Comparison of ENCODE assay signal across 8 mouse cellular contexts in genomic region chr16:4597296-4597695, GRCm38 (mm10). TPM values are rescaled to one million over a fixed set of nuclear protein-coding genes. Genes with fewer than 3 reads are reported as not detected.
DNase-seq lines count a peak whose midpoint lies in the region; ATAC-seq and TF ChIP-seq lines count a peak whose summit lies in the region.

No protein-coding gene starts in this region.

- H3K4me3 ChIP-seq in forebrain, embryonic 16.5 days (replicated peaks; ENCODE audit: low read length), result no peak overlapping the region
- H3K4me3 ChIP-seq in kidney, postnatal 0 days (replicated peaks; ENCODE audit: low read depth, low read length), result 0 out of 2 replicates have a peak overlapping the region, but pooled peaks have one; percentile 3
- H3K4me3 ChIP-seq in neural tube, embryonic 12.5 days, result peak overlapping the region; percentile 89

- no peaks in the 10 kb centered on the region for H3K36me3 ChIP-seq in forebrain, embryonic 16.5 days (ENCODE audit: control insufficient read depth, insufficient read depth)
- H3K36me3 ChIP-seq in kidney, postnatal 0 days (ENCODE audit: insufficient read depth, low read length), result no peaks in the 10 kb centered on the region
- H3K36me3 ChIP-seq in neural tube, embryonic 12.5 days, result no peaks in the 10 kb centered on the region

- no peaks in the 10 kb centered on the region for H3K9me3 ChIP-seq in forebrain, embryonic 16.5 days (ENCODE audit: control insufficient read depth, low read length)
- no peaks in the 10 kb centered on the region for H3K9me3 ChIP-seq in kidney, postnatal 0 days (replicated peaks; ENCODE audit: low read length)
- H3K9me3 ChIP-seq in neural tube, embryonic 12.5 days, result no peaks in the 10 kb centered on the region

- no peak for ATAC-seq in forebrain, embryonic 16.5 days
- ATAC-seq in kidney, postnatal 0 days (replicated peaks; ENCODE audit: low FRiP score, low read depth), result no peak
- no peak for ATAC-seq in neural tube, embryonic 12.5 days (ENCODE audit: low FRiP score, low read depth)

- H3K27ac ChIP-seq in forebrain, embryonic 16.5 days (ENCODE audit: low read length), result 0 out of 2 replicates have a peak overlapping the region, but pooled peaks have one; percentile 45
- peak overlapping the region; percentile 31; the same call in 1 of the 2 replicates for H3K27ac ChIP-seq in kidney, postnatal 0 days
- 0 out of 2 replicates have a peak overlapping the region, but pooled peaks have one; percentile 43 for H3K27ac ChIP-seq in neural tube, embryonic 12.5 days

- peak; percentile 18 for DNase-seq in kidney, adult 18-20 months
- DNase-seq in kidney, postnatal 10 days, result no peak
- no peak for DNase-seq in kidney, postnatal 0 days (ENCODE audit: low spot score)
- DNase-seq in ovary, postnatal 36 days (ENCODE audit: low spot score), result no peak
- no peak for DNase-seq in cerebellum, postnatal 14 days
- no peak for DNase-seq in urinary bladder, adult 2 months (ENCODE audit: low spot score)

- WGBS in forebrain, embryonic 16.5 days, result 52% methylated on average over 7 of the region's 7 CpGs
- WGBS in kidney, postnatal 0 days, result 55% methylated on average over 7 of the region's 7 CpGs
- 50% methylated on average over 7 of the region's 7 CpGs for WGBS in neural tube, embryonic 12.5 days

- H3K4me1 ChIP-seq in forebrain, embryonic 16.5 days (replicated peaks; ENCODE audit: control insufficient read depth, insufficient read depth, low read length), result peaks cover 61% of the 10 kb centered on the region
- H3K4me1 ChIP-seq in kidney, postnatal 0 days (replicated peaks; ENCODE audit: insufficient read depth, low read length), result peaks cover 70% of the 10 kb centered on the region
- H3K4me1 ChIP-seq in neural tube, embryonic 12.5 days, result peaks cover 84% of the 10 kb centered on the region

- no peaks in the 10 kb centered on the region for H3K27me3 ChIP-seq in forebrain, embryonic 16.5 days (replicated peaks; ENCODE audit: control insufficient read depth, insufficient read depth, low read length)
- no peaks in the 10 kb centered on the region for H3K27me3 ChIP-seq in kidney, postnatal 0 days (ENCODE audit: insufficient read depth, low read length)
- H3K27me3 ChIP-seq in neural tube, embryonic 12.5 days (replicated peaks), result no peaks in the 10 kb centered on the region

- peak overlapping the region; percentile 91; the same call in 1 of the 2 replicates for H3K4me2 ChIP-seq in forebrain, embryonic 16.5 days (ENCODE audit: low read length)
- H3K4me2 ChIP-seq in kidney, postnatal 0 days (ENCODE audit: low read length), result peak overlapping the region; percentile 68
- H3K4me2 ChIP-seq in neural tube, embryonic 12.5 days (replicated peaks), result peak overlapping the region; percentile 98

- TF ChIP-seq CTCF in kidney, postnatal 0 days (IDR thresholded peaks at IDR 0.05; ENCODE audit: low read depth), result no peak

- 0 out of 2 replicates have a peak overlapping the region, but pooled peaks have one; percentile 20 for H3K9ac ChIP-seq in forebrain, embryonic 16.5 days (replicated peaks; ENCODE audit: low read depth, low read length)
- H3K9ac ChIP-seq in kidney, postnatal 0 days (ENCODE audit: low read depth, low read length), result 0 out of 2 replicates have a peak overlapping the region, but pooled peaks have one; percentile 97
- peak overlapping the region; percentile 29; the same call in 1 of the 2 replicates for H3K9ac ChIP-seq in neural tube, embryonic 12.5 days

RNA-seq across cellular contexts. Expression of gene Glis2, which starts 2.8 kb away (rescaled TPM):
- polyA plus RNA-seq in forebrain, embryonic 16.5 days (2015; fragmentation: Nextera tagmentation; extraction: Ambion mirVana), result 10.8 and 12.1 TPM in 2 replicates
- 74.6 and 78.8 TPM in 2 replicates for polyA plus RNA-seq in kidney, postnatal 0 days (2015; fragmentation: Nextera tagmentation; extraction: Ambion mirVana)
- 36.5 and 36.7 TPM in 2 replicates for polyA plus RNA-seq in neural tube, embryonic 12.5 days (2016; fragmentation: Nextera tagmentation; extraction: Ambion mirVana)
- 40.3 and 43.3 TPM in 2 replicates for polyA plus RNA-seq in urinary bladder, adult 2 months (2012; rRNA removed)

RNA-seq across cellular contexts. Expression of gene Pam16, which starts 27.5 kb away (rescaled TPM):
- polyA plus RNA-seq in forebrain, embryonic 16.5 days (2015; fragmentation: Nextera tagmentation; extraction: Ambion mirVana), result 132 and 157 TPM in 2 replicates
- polyA plus RNA-seq in kidney, postnatal 0 days (2015; fragmentation: Nextera tagmentation; extraction: Ambion mirVana), result 105 and 106 TPM in 2 replicates
- polyA plus RNA-seq in neural tube, embryonic 12.5 days (2016; fragmentation: Nextera tagmentation; extraction: Ambion mirVana), result 121 and 143 TPM in 2 replicates
- 57.5 and 64.8 TPM in 2 replicates for polyA plus RNA-seq in urinary bladder, adult 2 months (2012; rRNA removed)

RNA-seq across cellular contexts. Expression of gene Tfap4, which starts 37.6 kb away (rescaled TPM):
- 13.2 and 14.9 TPM in 2 replicates for polyA plus RNA-seq in forebrain, embryonic 16.5 days (2015; fragmentation: Nextera tagmentation; extraction: Ambion mirVana)
- polyA plus RNA-seq in kidney, postnatal 0 days (2015; fragmentation: Nextera tagmentation; extraction: Ambion mirVana), result 17.2 and 19.6 TPM in 2 replicates
- polyA plus RNA-seq in neural tube, embryonic 12.5 days (2016; fragmentation: Nextera tagmentation; extraction: Ambion mirVana), result 13.5 and 14.2 TPM in 2 replicates
- 8.4 and 9.3 TPM in 2 replicates for polyA plus RNA-seq in urinary bladder, adult 2 months (2012; rRNA removed)

RNA-seq across cellular contexts. Expression of gene Vasn, which starts 42.4 kb away (rescaled TPM):
- polyA plus RNA-seq in forebrain, embryonic 16.5 days (2015; fragmentation: Nextera tagmentation; extraction: Ambion mirVana), result 3.2 and 4.3 TPM in 2 replicates
- polyA plus RNA-seq in kidney, postnatal 0 days (2015; fragmentation: Nextera tagmentation; extraction: Ambion mirVana), result 20.4 and 21.1 TPM in 2 replicates
- polyA plus RNA-seq in neural tube, embryonic 12.5 days (2016; fragmentation: Nextera tagmentation; extraction: Ambion mirVana), result 10.9 and 11.3 TPM in 2 replicates
- polyA plus RNA-seq in urinary bladder, adult 2 months (2012; rRNA removed), result 26.6 and 28.5 TPM in 2 replicates

RNA-seq across cellular contexts. Expression of gene Dnaja3, which starts 42.5 kb away (rescaled TPM):
- 60.3 and 61.9 TPM in 2 replicates for polyA plus RNA-seq in forebrain, embryonic 16.5 days (2015; fragmentation: Nextera tagmentation; extraction: Ambion mirVana)
- polyA plus RNA-seq in kidney, postnatal 0 days (2015; fragmentation: Nextera tagmentation; extraction: Ambion mirVana), result 87.8 and 89.3 TPM in 2 replicates
- polyA plus RNA-seq in neural tube, embryonic 12.5 days (2016; fragmentation: Nextera tagmentation; extraction: Ambion mirVana), result 51.5 and 56.4 TPM in 2 replicates
- 36.6 and 37.9 TPM in 2 replicates for polyA plus RNA-seq in urinary bladder, adult 2 months (2012; rRNA removed)

Comparison
In these comparisons a context has a peak if more than half of its experiments do, and no peak if none do; other contexts are left out.
1. H3K9ac ChIP-seq: peak in every context shown above with its lines; median percentile 97 in kidney, postnatal 0 days; 29 in neural tube, embryonic 12.5 days; 20 in forebrain, embryonic 16.5 days.